Mouse (Mus musculus) liver, adult 2 months (tissue): Measurements from ENCODE around the gene Ush1c.

Experiments used
- CTCF ChIP-seq: fragments of 200-500 bp; IDR thresholded peaks from 2 replicates; pipeline ENCODE4 v1.5.1; 2011; ENCODE audit warnings: low read depth, low read length, control low read depth
- POLR2A ChIP-seq: fragments of 200-500 bp; IDR thresholded peaks from 2 replicates; pipeline ENCODE4 v1.6.1; 2011; ENCODE audit warnings: low read length, control low read depth; ENCODE audit not compliant: insufficient read depth; ENCODE audit errors: extremely low read depth

GRCm38 (mm10) chr7:46154498-46155488, 83.5 kb downstream of the Ush1c start:
- TF ChIP-seq CTCF (no peak), POLR2A (no peak)
